Mouse (Mus musculus) limb, embryonic 14.5 days (tissue): ENCODE results near the gene Ugdh. TPM values are rescaled to one million over a fixed set of nuclear protein-coding genes. Genes with fewer than 3 reads are reported as not detected.
A peak's percentile ranks its signal among the peaks of the same experiment; 100 is the strongest.

Experiments used
- ATAC-seq: fragments of 200-750 bp; cut with Nextera tagmentation; 2 replicates; pipeline ENCODE4 v1.8.0; 2017; ENCODE audit warnings: low read depth, moderate number of reproducible peaks, moderate TSS enrichment; ENCODE audit not compliant: low FRiP score
- DNase-seq: peaks from one replicate; pipeline ENCODE4 v3.0.0-alpha.2; 2015; ENCODE audit warnings: low spot score
- H3K27ac ChIP-seq: fragments of 300-500 bp; sonication (generic); replicated peaks from 2 replicates; pipeline ENCODE4 v1.5.1; 2014; ENCODE audit warnings: low read depth, mild to moderate bottlenecking, low read length, moderate library complexity, mixed read lengths
- H3K27me3 ChIP-seq: fragments of 300-500 bp; sonication (generic); 2 replicates; pipeline ENCODE4 v1.6.1; 2014; ENCODE audit warnings: low read length, mixed read lengths; ENCODE audit not compliant: control insufficient read depth, insufficient read depth
- H3K36me3 ChIP-seq: fragments of 300-500 bp; sonication (generic); 2 replicates; pipeline ENCODE4 v1.6.1; 2014; ENCODE audit warnings: mild to moderate bottlenecking, low read length, moderate library complexity, mixed read lengths; ENCODE audit not compliant: control insufficient read depth, insufficient read depth
- H3K4me1 ChIP-seq: fragments of 300-500 bp; sonication (generic); 2 replicates; pipeline ENCODE4 v1.6.1; 2014; ENCODE audit warnings: antibody characterized with exemption, low read length, mixed read lengths; ENCODE audit not compliant: control insufficient read depth, insufficient read depth
- H3K4me2 ChIP-seq: fragments of 300-500 bp; sonication (generic); replicated peaks from 2 replicates; pipeline ENCODE4 v1.6.1; 2014; ENCODE audit warnings: low read depth, mild to moderate bottlenecking, low read length, moderate library complexity; ENCODE audit not compliant: severe bottlenecking
- H3K4me3 ChIP-seq: fragments of 300-500 bp; sonication (generic); replicated peaks from 2 replicates; pipeline ENCODE4 v1.5.1; 2014; ENCODE audit warnings: low read length
- H3K9ac ChIP-seq: fragments of 300-500 bp; sonication (generic); 2 replicates; pipeline ENCODE4 v1.6.1; 2014; ENCODE audit warnings: mild to moderate bottlenecking, low read depth, low read length, moderate library complexity; ENCODE audit not compliant: severe bottlenecking
- H3K9me3 ChIP-seq: fragments of 300-500 bp; sonication (generic); 2 replicates; pipeline ENCODE4 v1.6.1; 2016; ENCODE audit warnings: low read length; ENCODE audit not compliant: control insufficient read depth
- POLR2A ChIP-seq: fragments of 200-500 bp; IDR thresholded peaks from 2 replicates; pipeline ENCODE4 v1.8.0; 2012; ENCODE audit warnings: inconsistent platforms, mild to moderate bottlenecking, moderate library complexity, borderline replicate concordance; ENCODE audit not compliant: insufficient read depth, insufficient read length; ENCODE audit errors: extremely low read depth
- WGBS: fragments of 180-500 bp; shearing (Covaris S2); extraction: QIAGEN DNeasy Blood & Tissue Kit; methylation state at CpG from one replicate; pipeline ENCODE4 v1.1.7; 2014; 5-methylcytosine and 5-hydroxymethylcytosine counted together
- polyA plus RNA-seq, 2 experiments: library from polyadenylated mRNA; depleted of rRNA in 1 of 2; stranded (reverse) in 1 of 2; unstranded in 1 of 2; fragments of >200 nt; fragmentation: Nextera tagmentation in 1 of 2; extraction: Ambion mirVana in 1 of 2; gene quantifications; 2 replicates each; pipeline versions ENCODE4 v1.2.1 to v1.2.3; 2012 to 2014

The Ugdh gene
- polyA plus RNA-seq, 2 experiments = 98.8 to 127 TPM

DNA sequence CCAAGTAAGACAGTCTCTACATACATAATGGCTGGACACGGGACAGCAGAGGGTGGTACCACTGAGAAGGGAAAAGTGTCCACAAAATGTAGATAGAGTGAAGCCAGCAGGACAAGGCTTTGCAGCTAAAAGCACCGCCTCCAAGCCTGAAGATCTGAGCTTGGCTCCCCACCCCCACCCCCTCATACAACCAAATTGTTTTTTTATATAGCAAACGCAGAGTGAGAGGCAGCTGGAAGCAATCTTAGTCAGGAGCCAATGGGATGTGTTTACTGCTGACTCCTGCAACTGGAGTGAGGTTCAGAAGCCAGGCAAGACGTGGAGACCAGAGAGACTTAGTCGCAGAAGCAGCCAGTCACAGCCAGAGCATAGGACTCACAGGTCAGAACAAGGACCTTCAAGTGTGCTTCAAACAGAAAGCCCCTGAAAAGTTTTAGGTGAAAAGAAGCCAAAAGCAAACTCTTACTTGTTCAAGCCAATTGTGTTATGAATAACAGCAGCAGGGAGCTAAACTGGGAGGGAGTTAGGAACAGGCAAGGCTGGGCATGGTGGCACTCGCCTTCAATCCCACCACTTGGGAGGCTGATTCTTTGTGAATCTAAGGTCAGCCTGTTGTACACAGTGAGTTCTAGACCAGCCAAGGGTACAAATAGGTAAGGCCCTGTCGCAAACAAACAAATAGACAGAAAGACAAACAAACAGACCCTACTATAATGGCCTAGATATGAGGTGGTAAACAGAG, 21.5 kb upstream of the Ugdh start:
- 31% methylated on average over 7 of the region's 7 CpGs for WGBS
- Histone ChIP-seq H3K9ac (peak overlapping the region; percentile 28; the same call in 1 of the 2 replicates), H3K4me3 (no peak overlapping the region), H3K4me2 (0 out of 2 replicates have a peak overlapping the region, but pooled peaks have one; percentile 19), H3K27ac (peak overlapping the region; percentile 88), H3K36me3 (peaks cover 13% of the 10 kb centered on the region), H3K4me1 (peaks cover 18% of the 10 kb centered on the region), H3K27me3 (no peaks in the 10 kb centered on the region), H3K9me3 (no peaks in the 10 kb centered on the region)
- DNase-seq (peak; percentile 77), ATAC-seq (peak; percentile 88)
- TF ChIP-seq POLR2A = peak; percentile 31; the same call in 1 of the 2 replicates

DNA sequence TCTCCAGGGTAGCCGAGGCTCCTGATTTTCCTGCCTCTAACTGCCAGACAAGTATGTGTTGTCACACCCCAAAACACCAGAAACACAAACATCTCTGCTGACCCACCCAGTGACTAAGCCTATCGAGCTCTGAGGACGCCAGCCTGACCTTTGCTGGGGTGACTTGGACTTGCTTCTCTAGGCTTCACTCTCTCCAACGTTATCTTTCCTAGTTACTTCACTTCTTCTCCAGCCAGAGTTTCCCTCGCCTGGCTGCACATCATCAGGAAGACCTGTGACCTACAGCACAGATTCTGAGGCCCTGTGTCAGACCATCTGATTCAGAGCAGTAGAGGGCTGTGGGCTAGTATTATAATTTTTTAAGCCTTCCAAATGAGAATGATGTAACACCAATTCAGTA, 19.0 kb upstream of the Ugdh start:
- DNase-seq (no peak), ATAC-seq (no peak)
- no peak for TF ChIP-seq POLR2A
- Histone ChIP-seq H3K27me3 (no peaks in the 10 kb centered on the region), H3K4me3 (no peak overlapping the region), H3K9ac (no peak overlapping the region), H3K36me3 (peaks cover 14% of the 10 kb centered on the region), H3K4me2 (no peak overlapping the region), H3K27ac (no peak overlapping the region), H3K9me3 (no peaks in the 10 kb centered on the region), H3K4me1 (peaks cover 18% of the 10 kb centered on the region)
- 64% methylated on average over 5 of the region's 5 CpGs for WGBS

DNA sequence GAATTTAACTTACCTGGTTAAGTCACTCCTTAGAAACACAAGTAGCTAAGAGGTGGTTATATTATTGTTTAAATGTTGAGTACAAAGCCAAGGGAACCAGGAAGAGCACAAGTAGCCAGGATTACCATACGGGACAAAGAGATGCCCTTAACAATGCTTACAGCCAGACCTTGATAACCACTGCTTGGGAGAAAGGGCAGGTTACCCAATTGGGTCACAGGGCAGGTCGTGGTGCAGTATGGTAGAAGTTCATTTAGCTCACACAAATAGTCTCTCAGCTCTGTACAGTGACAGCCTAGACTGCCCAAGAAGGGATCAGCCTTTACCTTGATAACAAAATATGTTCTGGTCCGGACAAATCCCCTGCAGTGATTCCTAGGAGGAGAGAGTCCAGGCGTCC, 13.2 kb upstream of the Ugdh start:
- peaks cover 27% of the 10 kb centered on the region for H3K36me3 ChIP-seq
- H3K27me3 ChIP-seq = no peaks in the 10 kb centered on the region
- TF ChIP-seq POLR2A = no peak
- H3K27ac ChIP-seq = no peak overlapping the region
- no peak overlapping the region for H3K4me2 ChIP-seq
- no peak overlapping the region for H3K9ac ChIP-seq
- WGBS = 85% methylated on average over 4 of the region's 4 CpGs
- H3K4me1 ChIP-seq = no peaks in the 10 kb centered on the region
- no peak overlapping the region for H3K4me3 ChIP-seq
- DNase-seq (no peak), ATAC-seq (no peak)
- no peaks in the 10 kb centered on the region for H3K9me3 ChIP-seq

DNA sequence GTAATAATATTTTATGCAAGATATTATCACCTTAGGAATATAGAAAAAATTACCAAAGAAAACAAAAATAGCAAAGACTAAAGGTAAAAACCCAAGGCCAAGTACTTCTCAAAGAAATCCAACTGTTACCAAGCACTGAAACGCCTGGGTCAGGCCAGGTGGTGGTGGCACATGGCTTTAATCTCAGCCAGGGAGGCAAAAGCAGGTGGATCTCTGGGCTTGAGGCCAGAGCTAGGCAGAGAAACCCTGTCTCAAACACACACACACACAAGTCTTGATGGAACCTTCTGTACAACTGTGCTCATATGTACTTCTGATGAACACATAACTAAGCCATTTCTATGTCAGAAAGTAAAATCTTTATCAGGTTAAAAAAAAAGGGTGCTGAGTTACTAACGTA, 12.1 kb upstream of the Ugdh start:
- ATAC-seq = no peak
- peaks cover 26% of the 10 kb centered on the region for H3K36me3 ChIP-seq
- TF ChIP-seq POLR2A = no peak

DNA sequence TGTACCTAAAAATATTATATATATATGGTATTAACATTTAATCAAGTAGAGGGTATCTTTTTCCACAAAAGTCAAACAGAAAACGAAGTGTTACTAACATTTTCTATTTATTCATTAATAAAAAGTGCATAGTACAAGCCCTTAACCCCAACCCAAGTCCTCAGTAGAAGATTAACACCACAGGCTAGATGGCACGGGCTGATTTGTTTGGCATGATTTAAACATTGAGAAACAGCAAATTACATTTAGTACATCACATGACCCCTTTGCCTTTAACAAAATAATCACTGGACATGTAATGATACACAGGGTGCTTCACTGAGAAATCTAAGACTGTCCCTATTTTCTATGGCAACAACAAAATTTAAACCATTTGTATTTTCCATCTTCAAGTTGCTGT, 11.0 kb upstream of the Ugdh start:
- WGBS = 87% methylated on average over 2 of the region's 2 CpGs
- Histone ChIP-seq H3K4me2 (no peak overlapping the region), H3K4me3 (no peak overlapping the region), H3K4me1 (no peaks in the 10 kb centered on the region), H3K27me3 (no peaks in the 10 kb centered on the region), H3K9ac (no peak overlapping the region), H3K27ac (no peak overlapping the region), H3K36me3 (peaks cover 27% of the 10 kb centered on the region), H3K9me3 (no peaks in the 10 kb centered on the region)
- TF ChIP-seq POLR2A = no peak
- ATAC-seq (no peak), DNase-seq (no peak)

More for the DNA sequence above, 12.1 kb upstream of the Ugdh start:
- Histone ChIP-seq H3K27me3 (no peaks in the 10 kb centered on the region), H3K4me3 (no peak overlapping the region), H3K9me3 (no peaks in the 10 kb centered on the region), H3K4me2 (no peak overlapping the region), H3K4me1 (no peaks in the 10 kb centered on the region), H3K9ac (no peak overlapping the region), H3K27ac (no peak overlapping the region)
- DNase-seq = no peak
- WGBS = 65% methylated on average over 2 of the region's 2 CpGs
